Mouse (Mus musculus) midbrain, embryonic 14.5 days (tissue): ENCODE measurements around the gene St3gal5. TPM values are rescaled to one million over a fixed set of nuclear protein-coding genes. Genes with fewer than 3 reads are reported as not detected.
A peak's percentile ranks its signal among the peaks of the same experiment; 100 is the strongest.

Experiments
- ATAC-seq: fragments of 200-750 bp; cut with Nextera tagmentation; 2 replicates; pipeline ENCODE4 v1.8.0; 2017; ENCODE audit warnings: moderate number of reproducible peaks, moderate library complexity; ENCODE audit not compliant: low FRiP score, low TSS enrichment
- DNase-seq: peaks from one replicate; pipeline ENCODE4 v3.0.0-alpha.2; 2015
- H3K27ac ChIP-seq: fragments of 300-500 bp; sonication (generic); replicated peaks from 2 replicates; pipeline ENCODE4 v1.5.1; 2014; ENCODE audit warnings: mild to moderate bottlenecking, low read depth, low read length, moderate library complexity
- H3K27me3 ChIP-seq: fragments of 300-500 bp; sonication (generic); 2 replicates; pipeline ENCODE4 v1.6.1; 2014; ENCODE audit warnings: low read length, control low read depth, mixed read lengths; ENCODE audit not compliant: control insufficient read depth, insufficient read depth
- H3K36me3 ChIP-seq: fragments of 300-500 bp; sonication (generic); 2 replicates; pipeline ENCODE4 v1.6.1; 2014; ENCODE audit warnings: low read length, control low read depth; ENCODE audit not compliant: control insufficient read depth, insufficient read depth
- H3K4me1 ChIP-seq: fragments of 300-500 bp; sonication (generic); 2 replicates; pipeline ENCODE4 v1.6.1; 2014; ENCODE audit warnings: mild to moderate bottlenecking, antibody characterized with exemption, low read length, control low read depth; ENCODE audit not compliant: control insufficient read depth, insufficient read depth
- H3K4me2 ChIP-seq: fragments of 300-500 bp; sonication (generic); 2 replicates; pipeline ENCODE4 v1.6.1; 2014; ENCODE audit warnings: mild to moderate bottlenecking, low read length, moderate library complexity
- H3K4me3 ChIP-seq: fragments of 300-500 bp; sonication (generic); replicated peaks from 2 replicates; pipeline ENCODE4 v1.5.1; 2014; ENCODE audit warnings: low read depth, low read length
- H3K9ac ChIP-seq: fragments of 300-500 bp; sonication (generic); replicated peaks from 2 replicates; pipeline ENCODE4 v1.6.1; 2014; ENCODE audit warnings: mild to moderate bottlenecking, low read length, moderate library complexity
- H3K9me3 ChIP-seq: fragments of 300-500 bp; sonication (generic); 2 replicates; pipeline ENCODE4 v1.6.1; 2016; ENCODE audit warnings: low read length, control low read depth, mixed read lengths; ENCODE audit not compliant: control insufficient read depth
- WGBS: fragments of 180-500 bp; shearing (Covaris S2); extraction: QIAGEN DNeasy Blood & Tissue Kit; methylation state at CpG from one replicate; pipeline ENCODE4 v1.1.7; 2014; 5-methylcytosine and 5-hydroxymethylcytosine counted together
- polyA plus RNA-seq: library from polyadenylated mRNA; unstranded; fragments of >200 nt; fragmentation: Nextera tagmentation; extraction: Ambion mirVana; gene quantifications from 2 replicates; pipeline ENCODE4 v1.2.1, GENCODE M21; 2014

Gene St3gal5
- polyA plus RNA-seq, 1 experiment from 2014 or later: 49.8 TPM

- H3K27me3 ChIP-seq: no peaks in the 10 kb centered on the region
- no peaks in the 10 kb centered on the region for H3K9me3 ChIP-seq
- H3K27ac ChIP-seq: no peak overlapping the region
- H3K4me3 ChIP-seq: no peak overlapping the region
- no peak overlapping the region for H3K4me2 ChIP-seq
- no peaks in the 10 kb centered on the region for H3K4me1 ChIP-seq
- ATAC-seq (no peak), DNase-seq (peak; percentile 15)
- H3K9ac ChIP-seq: no peak overlapping the region
- 35% methylated on average over 3 of the region's 3 CpGs for WGBS
- no peaks in the 10 kb centered on the region for H3K36me3 ChIP-seq
Observed at GRCm38 (mm10) chr6:72175419-72175818, 78.0 kb downstream of the St3gal5 start.

GRCm38 (mm10) chr6:72176004-72176403, 78.6 kb downstream of the St3gal5 start:
- Histone ChIP-seq H3K27me3 (no peaks in the 10 kb centered on the region), H3K4me3 (no peak overlapping the region), H3K36me3 (no peaks in the 10 kb centered on the region), H3K4me2 (no peak overlapping the region), H3K9me3 (no peaks in the 10 kb centered on the region), H3K4me1 (no peaks in the 10 kb centered on the region), H3K27ac (no peak overlapping the region), H3K9ac (no peak overlapping the region)
- DNase-seq (no peak), ATAC-seq (no peak)
- WGBS: 57% methylated on average over 5 of the region's 5 CpGs

DNA sequence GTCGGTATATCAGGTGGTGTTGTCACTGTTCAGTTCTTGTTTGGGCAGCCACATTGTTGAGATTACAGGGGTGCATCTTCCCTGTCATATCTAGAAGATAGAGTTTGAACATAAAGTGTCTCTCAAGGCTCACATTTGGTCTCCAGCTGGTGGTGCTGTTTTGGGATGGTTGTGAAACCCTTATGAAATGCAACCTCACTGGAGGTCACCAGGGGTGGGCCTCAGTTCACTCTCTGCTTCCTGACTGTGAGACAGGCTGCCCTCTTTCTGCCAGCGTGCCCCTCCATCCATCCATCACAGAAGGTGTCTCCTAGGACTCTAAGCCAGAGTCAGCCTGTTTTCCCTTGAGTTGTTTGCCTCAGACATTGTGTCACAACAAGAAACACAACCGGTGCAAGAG, 80.0 kb downstream of the St3gal5 start:
- H3K36me3 ChIP-seq: no peaks in the 10 kb centered on the region

DNA sequence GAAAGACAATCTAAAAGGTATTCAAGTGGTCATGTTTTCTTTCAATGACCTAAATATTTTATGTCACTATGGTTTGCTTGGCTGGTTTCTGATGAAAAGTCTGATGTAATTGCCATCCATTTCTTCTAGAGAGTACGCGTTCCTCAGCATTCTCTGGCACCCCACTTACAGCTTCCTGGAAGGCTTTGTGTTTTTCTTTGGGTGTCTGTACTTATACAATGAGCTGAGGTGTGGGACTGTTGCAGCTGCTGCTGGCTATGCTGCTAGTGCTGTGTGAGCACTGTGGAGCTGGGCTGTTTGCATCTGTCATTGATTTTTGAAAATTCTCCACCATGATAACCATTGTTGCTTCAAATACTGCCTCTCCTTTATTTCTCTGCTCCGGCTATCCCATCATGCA, 81.6 kb downstream of the St3gal5 start:
- DNase-seq (no peak), ATAC-seq (no peak)
- H3K4me3 ChIP-seq: no peak overlapping the region
- no peak overlapping the region for H3K27ac ChIP-seq
- no peak overlapping the region for H3K9ac ChIP-seq
- H3K4me2 ChIP-seq: no peak overlapping the region
- H3K9me3 ChIP-seq: no peaks in the 10 kb centered on the region
- WGBS: 93% methylated on average over 3 of the region's 3 CpGs
- H3K27me3 ChIP-seq: no peaks in the 10 kb centered on the region
- H3K36me3 ChIP-seq: no peaks in the 10 kb centered on the region
- no peaks in the 10 kb centered on the region for H3K4me1 ChIP-seq

More for the DNA sequence above, 80.0 kb downstream of the St3gal5 start:
- H3K4me3 ChIP-seq: no peak overlapping the region
- H3K4me1 ChIP-seq: no peaks in the 10 kb centered on the region
- H3K27me3 ChIP-seq: no peaks in the 10 kb centered on the region
- H3K9me3 ChIP-seq: no peaks in the 10 kb centered on the region
- H3K9ac ChIP-seq: no peak overlapping the region
- no peak overlapping the region for H3K4me2 ChIP-seq
- 81% methylated on average over 3 of the region's 3 CpGs for WGBS
- ATAC-seq (no peak), DNase-seq (no peak)
- no peak overlapping the region for H3K27ac ChIP-seq

- no peak overlapping the region for H3K27ac ChIP-seq
- no peak for DNase-seq
- 85% methylated on average over 12 of the region's 12 CpGs for WGBS
Observed at GRCm38 (mm10) chr6:72179562-72180502, 82.4 kb downstream of the St3gal5 start.

GRCm38 (mm10) chr6:72184576-72184975, 87.2 kb downstream of the St3gal5 start:
- Histone ChIP-seq H3K27me3 (peaks cover 12% of the 10 kb centered on the region), H3K4me3 (no peak overlapping the region), H3K9me3 (no peaks in the 10 kb centered on the region), H3K27ac (no peak overlapping the region), H3K9ac (no peak overlapping the region), H3K36me3 (no peaks in the 10 kb centered on the region), H3K4me2 (no peak overlapping the region), H3K4me1 (peaks cover 9% of the 10 kb centered on the region)
- WGBS: 87% methylated on average over 5 of the region's 5 CpGs
- DNase-seq (no peak), ATAC-seq (no peak)

More at GRCm38 (mm10) chr6:72179562-72180502, 82.4 kb downstream of the St3gal5 start:
- H3K4me2 ChIP-seq: no peak overlapping the region
- no peaks in the 10 kb centered on the region for H3K4me1 ChIP-seq
- ATAC-seq: no peak
- H3K27me3 ChIP-seq: no peaks in the 10 kb centered on the region
- no peaks in the 10 kb centered on the region for H3K9me3 ChIP-seq
- no peak overlapping the region for H3K4me3 ChIP-seq
- no peaks in the 10 kb centered on the region for H3K36me3 ChIP-seq
- H3K9ac ChIP-seq: no peak overlapping the region

DNA sequence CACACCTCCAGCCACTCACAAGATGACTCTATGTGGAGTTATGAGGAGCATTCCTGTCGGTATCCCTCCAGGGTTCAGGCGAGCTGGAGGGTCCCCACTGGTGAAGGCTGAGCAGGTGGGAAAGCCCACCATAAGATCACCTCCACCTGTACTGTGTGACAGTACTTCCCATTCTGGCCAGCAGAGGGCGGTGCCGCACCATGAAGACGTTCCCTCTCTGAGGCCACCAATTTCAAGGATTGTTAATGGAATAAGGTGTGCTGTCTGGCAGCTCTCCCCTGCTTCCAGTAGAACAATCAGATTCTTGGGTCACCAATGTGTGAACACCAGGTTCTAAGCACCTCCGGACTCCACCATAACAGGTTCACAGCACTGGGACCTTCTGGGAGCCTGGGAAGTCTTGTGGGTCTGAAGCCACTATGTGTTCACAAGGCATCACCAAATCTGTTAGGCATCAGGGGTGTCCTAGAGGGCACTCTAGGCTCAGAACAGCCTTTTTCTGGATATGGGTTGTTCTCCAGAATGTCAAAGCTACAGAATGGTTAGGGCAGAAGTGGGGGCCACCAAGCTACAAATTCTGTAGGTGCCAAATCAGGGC, 88.6 kb downstream of the St3gal5 start:
- Histone ChIP-seq H3K4me2 (no peak overlapping the region), H3K36me3 (no peaks in the 10 kb centered on the region), H3K9ac (no peak overlapping the region), H3K27ac (no peak overlapping the region), H3K4me3 (no peak overlapping the region), H3K4me1 (peaks cover 11% of the 10 kb centered on the region), H3K9me3 (no peaks in the 10 kb centered on the region), H3K27me3 (peaks cover 22% of the 10 kb centered on the region)
- ATAC-seq: peak; percentile 62; the same call in 1 of the 2 replicates
- peak; percentile 91 for DNase-seq
- WGBS: 5% methylated on average over 6 of the region's 6 CpGs

GRCm38 (mm10) chr6:72186809-72187208, 89.4 kb downstream of the St3gal5 start:
- Histone ChIP-seq H3K27me3 (peaks cover 22% of the 10 kb centered on the region), H3K4me2 (no peak overlapping the region), H3K9ac (no peak overlapping the region), H3K27ac (no peak overlapping the region), H3K9me3 (no peaks in the 10 kb centered on the region), H3K4me1 (peaks cover 11% of the 10 kb centered on the region), H3K36me3 (no peaks in the 10 kb centered on the region), H3K4me3 (no peak overlapping the region)
- WGBS: 81% methylated on average over 6 of the region's 6 CpGs
- no peak for ATAC-seq
- no peak for DNase-seq
